Mouse (Mus musculus) kidney, adult 9 months (tissue): ENCODE results near the gene Olfr617.
"Not testable (repeated sequence)": the region's sequence is repeated elsewhere in the genome, so short reads cannot be mapped to it uniquely, and the experiment has no call there.

Experiments used
- DNase-seq: peaks from one replicate; pipeline ENCODE4 v3.0.0; 2022

The Olfr617 gene

GRCm38 (mm10) chr7:103572761-103573160 lies at the start of gene Olfr617:
Gene Olfr617, plus strand, starts transcription at chr7:103573061.
- no peak for DNase-seq

GRCm38 (mm10) chr7:103542617-103543016 lies 30.2 kb upstream of the Olfr617 start, which contains the start of gene Olfr612:
Gene Olfr612, minus strand, starts transcription at chr7:103542717.
- DNase-seq = not testable (repeated sequence)

GRCm38 (mm10) chr7:103547774-103548173 lies 25.1 kb upstream of the Olfr617 start, which contains the start of gene Olfr613:
Gene Olfr613, plus strand, starts transcription at chr7:103548074.
- DNase-seq = no peak

DNA sequence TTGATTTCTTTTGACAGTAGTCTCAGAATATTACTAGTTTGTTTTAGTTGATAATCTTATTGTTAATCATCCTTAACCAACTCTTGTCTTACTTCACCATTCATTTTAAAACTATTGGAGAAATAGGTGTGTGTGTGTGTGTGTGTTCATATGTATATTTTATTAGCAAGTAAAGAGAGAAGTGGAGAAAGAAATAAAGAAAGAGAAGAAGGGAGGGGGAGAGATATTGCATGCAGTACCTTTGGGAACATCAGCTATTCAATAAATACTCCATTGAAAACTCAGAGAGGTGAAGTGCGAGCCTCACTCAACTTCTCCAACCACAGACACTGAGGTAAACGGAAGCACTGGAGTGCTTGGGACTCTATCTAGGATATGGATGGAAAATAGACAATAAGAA lies 17.1 kb upstream of the Olfr617 start, which contains the start of gene Olfr615:
Olfr615 (plus strand) TSS at position 301 of the 400 bp plus-strand sequence.
- DNase-seq = no peak

- no peak for DNase-seq
These were observed 3.8 kb upstream of the Olfr617 start, which contains the start of gene Olfr616 for GRCm38 (mm10) chr7:103569043-103569442. Gene Olfr616, minus strand, starts transcription at chr7:103569143.

- DNase-seq = no peak
These were observed 16.9 kb downstream of the Olfr617 start, which contains the start of gene Olfr618 for GRCm38 (mm10) chr7:103589803-103590202. Gene Olfr618, plus strand, starts transcription at chr7:103590103.

DNA sequence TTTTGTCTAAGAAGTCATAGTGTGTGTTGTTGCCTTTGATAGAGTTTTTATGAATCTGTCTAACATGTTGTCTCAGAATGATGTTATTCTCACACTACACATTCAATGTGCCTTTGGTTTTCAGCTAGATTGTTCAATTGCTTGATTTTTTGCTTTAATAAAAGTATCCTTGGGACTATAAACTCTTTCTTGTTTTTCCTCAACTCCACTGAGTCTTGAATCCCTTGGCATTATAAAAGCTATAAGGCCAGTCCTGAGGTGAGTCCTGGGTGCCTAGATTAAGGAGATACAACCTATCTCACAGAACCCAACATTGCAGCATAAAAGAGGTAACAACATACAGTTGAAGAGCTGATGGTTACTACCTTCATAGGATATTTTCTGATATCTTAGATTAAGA lies 27.4 kb downstream of the Olfr617 start, which contains the start of gene Olfr619:
Olfr619 (plus strand) TSS at position 301 of the 400 bp plus-strand sequence.
- no peak for DNase-seq

GRCm38 (mm10) chr7:103607425-103607824 lies 34.6 kb downstream of the Olfr617 start:
- DNase-seq = no peak

DNA sequence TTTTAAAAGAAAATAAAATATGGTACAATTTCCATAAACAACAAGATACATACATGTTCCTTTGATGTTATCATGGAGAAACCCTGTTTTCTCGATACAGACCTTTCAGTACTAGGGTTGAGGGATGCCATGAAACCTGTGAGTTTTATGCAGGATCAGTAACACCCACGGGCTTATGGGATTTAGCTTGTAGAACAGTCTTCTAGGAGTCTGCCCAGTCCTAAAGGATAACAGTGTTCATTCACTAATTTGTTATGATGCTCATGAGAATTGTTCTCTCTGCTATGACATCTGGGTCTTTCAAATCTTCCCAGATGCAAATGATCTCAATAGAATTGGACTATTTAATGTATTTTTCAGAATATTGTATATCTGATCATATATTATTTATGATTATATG lies 39.6 kb downstream of the Olfr617 start, which contains the start of gene Olfr620:
Olfr620 (minus strand) TSS at position 101 of the 400 bp plus-strand sequence.
- no peak for DNase-seq
